Mouse (Mus musculus) right cerebral cortex, postnatal 14 days (tissue): ENCODE measurements at regions not wholly inside any gene's neighbourhood (a gene's known extent, or its start where the extent isn't known, plus 50 kb on each side); places are given as distances from the start of the nearest gene placed in this dataset.
A peak's percentile ranks its signal among the peaks of the same experiment; 100 is the strongest.

ENCODE experiments used
- DNase-seq: peaks from one replicate; pipeline ENCODE4 v3.0.0; 2022

DNA sequence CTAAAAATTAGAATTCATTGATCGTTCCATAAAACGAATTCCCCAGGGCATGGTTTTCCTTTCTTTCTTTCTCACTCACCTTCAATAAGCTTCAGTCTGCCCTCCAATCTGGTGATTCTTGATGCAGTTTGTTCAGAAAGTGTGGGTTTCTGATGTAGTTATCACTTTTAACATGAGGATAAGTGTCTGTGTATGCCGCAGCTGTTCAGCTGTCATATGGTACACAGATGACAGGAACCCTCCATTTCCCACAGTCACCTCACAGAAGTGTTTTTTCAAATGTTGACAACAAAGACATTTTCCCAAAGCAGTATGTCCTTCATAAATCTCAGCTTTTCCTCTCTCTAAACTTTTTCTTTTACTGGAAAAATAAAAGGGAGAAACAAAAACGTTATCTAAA, 2177.0 kb downstream of the 9330182O14Rik start:
- DNase-seq: no peak

DNA sequence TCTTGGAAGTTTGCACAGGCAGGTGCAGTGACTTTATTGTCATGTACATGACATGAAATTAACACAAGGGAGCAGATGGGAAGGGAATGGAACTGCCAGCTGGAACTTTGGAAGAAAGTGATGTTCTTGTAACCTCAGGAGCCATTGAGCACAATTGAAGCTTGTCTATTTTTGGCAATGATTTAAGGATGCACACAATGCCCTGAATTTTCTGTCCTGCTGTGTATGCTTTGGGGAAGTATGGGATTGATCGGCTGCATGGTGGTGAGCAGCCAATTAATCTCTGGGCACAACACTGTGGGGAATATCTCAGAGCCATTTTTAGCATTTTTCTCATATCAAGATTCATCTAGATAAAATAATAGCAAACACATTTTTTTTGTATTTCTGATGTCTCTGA, 2186.2 kb downstream of the 9330182O14Rik start:
- no peak for DNase-seq

DNA sequence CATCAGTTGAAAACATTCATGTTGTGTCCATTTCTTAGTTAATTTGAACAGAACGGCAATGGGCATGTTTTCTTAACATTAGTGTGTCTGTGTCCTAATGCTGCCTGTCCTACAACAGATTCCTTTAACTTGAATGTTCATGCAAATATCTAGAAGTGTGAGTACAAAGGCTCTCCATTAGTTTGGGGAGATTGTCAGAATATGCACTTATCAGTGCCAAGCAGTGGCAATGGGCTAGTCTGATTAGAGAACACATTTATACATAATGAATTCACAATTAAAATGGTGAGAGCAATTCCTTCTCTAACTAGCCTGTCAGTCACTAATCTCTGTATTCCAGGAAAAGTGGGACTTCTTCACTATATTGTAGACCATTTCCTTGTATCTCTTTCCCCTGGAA, 2188.8 kb downstream of the 9330182O14Rik start:
- DNase-seq: no peak

DNA sequence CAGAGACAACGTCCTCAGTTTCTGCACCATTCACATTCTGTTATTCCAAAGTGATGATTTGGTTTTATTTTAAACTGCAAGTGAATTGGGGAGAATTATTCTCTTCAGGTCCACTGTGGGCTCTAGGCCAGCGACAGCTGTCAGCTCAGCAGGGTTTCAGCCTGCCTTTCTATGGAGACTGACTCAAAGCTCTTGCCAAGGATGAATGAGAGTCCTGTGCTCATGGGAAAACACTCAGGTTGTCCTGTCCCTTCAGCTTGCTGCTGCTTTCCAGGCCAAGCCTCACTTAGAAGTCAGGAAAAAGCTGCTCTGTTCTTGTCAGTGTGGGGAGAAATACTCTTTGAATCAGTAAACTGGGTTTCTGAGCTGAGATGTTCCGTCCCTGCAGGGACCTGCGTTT, 2191.1 kb downstream of the 9330182O14Rik start:
- DNase-seq: peak; percentile 11

DNA sequence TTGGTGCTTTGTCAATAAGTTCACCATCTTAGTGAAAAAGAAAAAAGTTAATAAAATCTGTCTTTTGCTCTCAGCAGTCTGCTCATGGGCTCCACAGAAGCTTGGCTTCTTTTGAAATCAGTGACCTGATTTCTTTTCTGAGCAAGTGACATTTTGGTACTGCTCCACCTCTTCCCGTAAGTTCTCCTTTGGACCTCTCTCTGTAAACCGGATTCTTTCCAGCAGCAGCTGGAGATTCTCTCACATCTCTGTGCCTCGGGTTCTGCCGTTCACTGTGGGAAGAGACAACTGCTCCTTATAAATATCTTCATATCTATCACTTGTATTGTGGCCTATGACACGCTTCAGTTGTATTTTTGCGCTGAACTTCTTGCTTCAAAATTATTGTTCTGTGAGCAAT, 2194.4 kb downstream of the 9330182O14Rik start:
- no peak for DNase-seq

DNA sequence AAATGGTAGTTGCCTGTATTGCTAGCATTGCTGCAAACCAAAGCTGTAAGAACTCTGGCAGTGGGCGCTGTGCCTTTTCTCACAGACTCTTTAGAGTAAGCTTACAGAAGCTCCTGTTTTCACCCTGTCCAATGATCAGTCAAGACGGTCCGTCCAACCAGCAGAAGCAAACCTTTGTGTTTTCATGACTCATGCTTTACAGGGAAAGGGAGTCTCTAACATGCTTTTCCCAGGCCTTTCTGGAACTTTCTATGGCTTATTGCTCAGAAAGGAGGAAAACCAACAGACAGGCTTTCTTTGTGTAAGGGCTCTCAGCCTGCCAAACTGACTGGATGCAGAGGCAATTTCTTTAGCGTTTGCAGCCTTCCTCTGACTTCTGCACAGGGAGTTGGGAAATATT, 2195.6 kb downstream of the 9330182O14Rik start:
- DNase-seq: no peak

DNA sequence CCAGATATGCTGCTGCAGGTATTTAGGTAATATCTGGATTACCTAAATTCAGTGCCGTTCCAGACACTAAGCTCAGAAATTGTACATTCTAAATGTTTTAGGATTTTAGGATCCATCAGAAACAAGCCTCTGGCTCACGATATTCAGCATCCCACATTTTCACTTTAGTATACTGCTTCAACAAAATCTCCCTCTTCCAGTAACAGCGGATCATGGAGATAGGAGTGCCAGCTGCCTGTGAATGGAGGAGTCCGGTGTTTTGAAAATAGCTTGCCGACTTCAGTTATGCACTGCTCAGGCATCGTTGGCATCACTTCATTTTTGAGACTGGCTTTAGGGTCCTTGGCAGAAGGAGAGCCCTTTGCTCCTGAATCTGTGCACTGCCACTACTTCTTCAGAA, 2199.5 kb downstream of the 9330182O14Rik start:
- DNase-seq: no peak

DNA sequence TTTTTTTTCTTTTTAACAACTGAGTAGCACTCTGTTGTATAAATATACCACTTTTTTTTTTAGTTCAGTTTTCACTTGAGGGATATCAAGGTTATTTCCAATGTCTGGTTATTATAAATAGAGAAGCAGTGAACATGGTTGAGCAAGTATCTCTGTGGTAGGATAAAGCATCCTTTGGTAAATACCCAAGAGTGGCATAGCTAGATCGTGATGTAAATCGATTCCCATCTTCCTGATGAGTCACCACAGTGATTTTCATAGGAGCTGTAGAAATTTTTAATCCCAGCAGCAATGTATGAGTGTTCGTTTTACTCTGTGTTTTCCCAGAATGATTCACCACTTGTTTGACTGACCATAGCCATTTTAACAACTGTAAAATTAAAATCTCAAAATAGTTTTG, 2212.0 kb downstream of the 9330182O14Rik start:
- DNase-seq: no peak

DNA sequence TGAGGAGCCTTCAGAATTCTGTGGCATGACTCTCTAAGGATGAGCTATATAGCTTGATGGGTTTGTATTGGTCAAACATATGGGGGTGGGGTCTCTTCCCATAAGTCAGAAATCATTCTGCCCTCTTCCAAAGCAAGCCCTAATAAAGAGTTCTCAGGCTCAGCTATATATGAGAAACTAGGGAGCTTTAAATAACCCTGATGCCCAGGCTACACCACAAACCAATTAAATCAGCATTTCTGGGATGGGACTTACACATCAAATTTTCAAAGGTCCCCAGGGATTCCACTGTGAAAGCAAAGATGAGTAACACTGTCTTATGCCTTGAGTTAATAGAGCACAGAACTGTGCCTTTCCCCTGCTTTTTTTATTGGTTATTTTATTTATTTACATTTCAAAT, 2227.7 kb downstream of the 9330182O14Rik start:
- DNase-seq: no peak

DNA sequence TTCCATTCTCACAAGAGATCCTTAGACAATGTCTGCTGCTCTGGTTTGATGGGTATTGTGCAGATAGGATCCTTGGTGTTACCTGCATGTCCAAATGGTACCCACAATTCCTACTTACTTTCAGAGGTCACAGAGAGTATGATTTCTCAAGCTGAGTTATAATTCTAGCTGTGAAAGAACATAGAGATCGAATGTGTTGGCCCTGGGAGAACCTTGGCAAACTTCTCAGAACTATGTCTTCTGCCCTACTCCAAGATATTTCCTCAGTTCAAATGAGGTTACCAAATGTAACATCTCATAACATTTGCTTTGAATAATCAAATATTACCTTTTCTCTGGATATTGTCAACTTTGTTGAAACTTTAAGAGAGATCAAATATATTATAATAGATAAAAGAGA, 2230.8 kb downstream of the 9330182O14Rik start:
- no peak for DNase-seq

DNA sequence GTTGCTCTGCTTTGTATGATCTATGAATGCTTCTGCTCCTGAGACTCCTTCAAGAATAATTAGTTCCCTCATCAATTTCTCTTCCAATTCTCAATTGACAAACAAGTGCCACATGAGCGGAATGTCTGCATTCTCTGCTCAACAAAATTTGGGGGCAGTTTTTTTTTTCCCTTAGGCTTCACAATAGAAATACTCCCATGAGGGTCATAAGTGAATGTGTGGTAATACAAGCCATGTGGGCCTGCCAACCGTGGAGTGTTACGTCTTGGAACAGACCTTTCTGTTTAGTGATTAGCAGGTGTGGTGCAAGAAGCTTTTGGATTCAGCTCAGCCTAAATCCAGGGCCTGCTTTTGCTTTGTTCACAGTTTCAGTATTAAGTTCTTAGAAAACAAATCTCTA, 2232.6 kb downstream of the 9330182O14Rik start:
- DNase-seq: no peak

DNA sequence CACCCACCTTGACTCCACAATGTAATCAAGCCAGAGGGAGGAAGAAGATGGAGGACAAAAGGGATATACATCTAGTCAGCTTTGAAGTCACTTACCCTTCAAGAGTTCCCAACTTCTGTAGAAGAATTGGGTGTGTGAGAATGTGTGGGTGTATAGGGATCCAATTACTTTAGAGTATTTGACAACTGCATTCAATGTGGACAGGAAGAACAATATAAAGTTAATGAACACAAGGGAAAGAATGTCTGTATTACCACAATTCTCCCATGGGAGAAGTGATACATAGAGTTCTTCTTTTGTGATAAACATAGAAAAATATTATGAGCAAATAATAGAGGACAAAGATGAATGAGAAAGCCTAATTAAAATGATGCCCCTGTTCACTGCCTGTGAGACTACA, 2235.4 kb downstream of the 9330182O14Rik start:
- DNase-seq: no peak

DNA sequence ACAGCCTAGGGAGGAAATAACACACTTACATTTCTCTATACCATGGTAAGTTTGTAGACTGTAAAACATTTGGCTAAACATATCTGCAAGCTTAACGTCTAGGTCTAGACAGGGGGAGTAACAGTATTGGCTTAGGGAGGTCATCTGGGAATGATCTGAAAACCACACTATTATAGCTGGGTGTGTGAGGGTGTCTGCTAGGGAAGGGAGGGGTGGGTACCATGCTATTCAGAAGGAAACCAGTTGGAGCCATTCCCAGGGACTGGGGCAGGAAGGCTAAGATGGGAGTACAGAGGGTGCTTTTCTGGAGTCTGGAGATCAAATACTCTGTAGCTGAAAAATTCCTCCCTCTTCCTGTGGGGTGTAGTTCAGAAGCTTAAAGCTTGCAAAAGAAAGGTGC, 2235.9 kb downstream of the 9330182O14Rik start:
- DNase-seq: no peak

DNA sequence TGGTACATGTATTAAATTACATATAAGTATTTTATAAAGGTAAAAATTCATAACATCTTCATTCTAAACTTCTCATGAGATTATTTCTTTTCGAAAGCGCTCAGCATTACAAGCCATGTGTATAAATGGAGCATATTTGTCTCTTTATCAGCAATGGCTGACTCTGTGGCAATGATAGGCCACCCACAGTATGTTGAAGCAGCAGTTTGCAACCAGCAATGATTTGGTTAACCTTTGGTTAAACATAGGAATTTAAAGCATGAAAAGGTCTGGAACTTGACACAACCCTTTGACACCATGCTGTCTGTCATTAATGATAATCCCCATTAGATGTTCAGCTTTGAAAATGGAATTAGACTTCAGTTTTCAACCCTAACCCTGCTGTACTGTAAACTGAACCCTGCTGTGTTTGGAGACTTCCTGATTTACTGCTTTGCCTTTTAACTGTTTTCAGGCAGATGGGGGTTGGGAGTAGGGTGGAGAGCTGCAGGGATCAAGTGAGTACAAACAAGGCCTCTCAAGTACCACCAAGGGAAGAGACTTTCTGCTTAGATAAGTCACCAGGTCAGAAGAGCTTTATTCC, 2238.6 kb downstream of the 9330182O14Rik start:
- DNase-seq: no peak
